Mouse (Mus musculus): Measurements from ENCODE around the gene Man1c1.

Gene Man1c1

DNA sequence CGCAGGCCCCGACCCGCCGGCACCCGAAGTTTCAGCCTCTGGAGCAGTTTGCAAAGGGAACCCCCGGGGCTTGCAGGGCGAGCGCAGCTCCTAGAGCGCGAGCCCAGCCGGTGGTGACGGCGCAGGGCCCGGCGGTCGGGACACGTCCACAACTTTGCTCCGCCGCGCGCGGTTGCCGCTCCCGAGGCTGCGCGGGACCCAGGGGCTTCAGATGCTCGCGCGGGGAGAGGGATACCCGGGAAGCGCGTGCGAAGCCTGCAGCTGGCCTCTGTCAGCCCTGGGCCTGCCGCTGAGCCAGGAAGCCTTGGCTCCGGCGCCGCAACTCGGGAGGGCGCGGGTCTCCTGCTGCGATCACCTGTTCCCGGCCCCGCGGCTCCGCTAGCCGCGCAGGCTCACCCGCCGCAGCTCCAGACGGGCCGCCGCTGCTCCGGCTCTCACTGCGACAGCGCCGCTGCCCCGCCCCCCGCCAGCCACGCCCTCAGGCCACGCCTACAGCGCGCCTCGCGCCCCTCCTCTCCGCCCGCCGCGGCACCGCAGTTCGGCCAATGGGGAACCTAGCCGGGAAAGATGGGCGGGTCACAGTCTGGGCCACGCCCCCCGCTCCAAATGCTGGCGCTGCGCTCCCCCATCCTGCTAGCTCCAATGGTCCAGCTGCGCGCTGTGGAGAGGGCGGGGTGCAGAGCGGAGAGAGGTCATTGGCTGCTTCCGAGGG, at the start of gene Man1c1:
TSS of gene Man1c1 (minus strand) at position 456 of the 712 bp plus-strand sequence.
- peak; percentile 98 for DNase-seq

DNA sequence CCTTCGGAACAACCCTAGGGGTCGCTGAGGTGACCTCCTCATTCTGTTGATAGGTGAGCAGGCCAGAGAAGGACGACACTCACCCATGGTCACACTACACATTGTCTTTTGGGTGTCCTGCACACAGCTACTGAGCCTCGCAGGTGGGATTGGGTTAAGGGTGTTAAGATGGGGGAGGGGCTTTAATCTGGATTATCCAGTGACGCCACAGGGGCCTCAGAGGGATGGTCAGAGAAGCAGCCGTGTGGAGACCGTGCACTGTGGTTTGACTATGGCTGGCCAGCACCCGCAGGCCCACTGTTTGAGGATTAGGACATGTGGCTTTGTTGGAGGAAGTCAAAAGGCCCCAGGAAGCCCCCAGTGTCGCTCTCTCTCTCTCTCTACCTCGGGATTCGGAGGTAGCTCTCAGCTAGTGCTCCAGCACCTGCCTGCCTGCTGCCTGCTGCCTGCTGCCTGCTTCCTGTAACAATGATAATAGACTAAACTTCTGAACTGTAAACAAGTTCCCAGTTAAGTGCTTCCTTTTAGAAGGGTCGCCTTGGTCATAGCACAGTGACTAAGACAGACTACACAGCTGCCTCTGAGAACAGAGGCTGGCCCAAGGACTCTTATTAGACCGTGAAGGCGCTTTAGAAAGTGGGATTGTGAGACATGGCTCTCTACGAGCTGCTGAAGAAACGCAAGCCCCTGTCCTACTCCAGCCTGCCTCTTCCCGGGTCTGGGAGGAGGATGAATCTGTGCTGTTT, 49.6 kb upstream of the Man1c1 start:
- DNase-seq = no peak

DNA sequence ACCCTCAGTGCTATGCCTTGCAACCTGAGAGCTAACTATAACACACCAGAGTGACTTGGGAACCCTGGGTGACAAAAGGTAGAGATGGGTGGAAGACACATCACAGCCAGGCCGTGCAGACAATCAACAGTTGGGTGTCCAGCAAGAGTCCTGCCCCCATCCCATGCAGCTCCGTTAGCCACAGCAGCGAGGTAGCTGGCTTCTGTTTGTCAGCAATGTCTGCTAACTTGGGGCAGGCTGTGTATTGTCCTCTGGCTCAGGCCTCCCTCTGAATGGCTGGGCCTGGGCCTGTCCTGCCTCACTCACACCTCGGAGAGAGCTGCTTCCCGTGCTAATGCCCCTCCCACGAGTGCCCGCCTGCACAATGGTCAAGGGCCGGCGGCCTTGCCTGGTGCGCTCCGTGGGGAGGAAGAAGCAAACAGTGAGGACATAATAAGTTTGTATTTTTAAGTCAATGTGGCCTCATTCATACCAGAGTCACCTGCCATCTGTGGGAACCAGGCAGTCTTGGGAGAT, 48.9 kb upstream of the Man1c1 start:
- DNase-seq = no peak

DNA sequence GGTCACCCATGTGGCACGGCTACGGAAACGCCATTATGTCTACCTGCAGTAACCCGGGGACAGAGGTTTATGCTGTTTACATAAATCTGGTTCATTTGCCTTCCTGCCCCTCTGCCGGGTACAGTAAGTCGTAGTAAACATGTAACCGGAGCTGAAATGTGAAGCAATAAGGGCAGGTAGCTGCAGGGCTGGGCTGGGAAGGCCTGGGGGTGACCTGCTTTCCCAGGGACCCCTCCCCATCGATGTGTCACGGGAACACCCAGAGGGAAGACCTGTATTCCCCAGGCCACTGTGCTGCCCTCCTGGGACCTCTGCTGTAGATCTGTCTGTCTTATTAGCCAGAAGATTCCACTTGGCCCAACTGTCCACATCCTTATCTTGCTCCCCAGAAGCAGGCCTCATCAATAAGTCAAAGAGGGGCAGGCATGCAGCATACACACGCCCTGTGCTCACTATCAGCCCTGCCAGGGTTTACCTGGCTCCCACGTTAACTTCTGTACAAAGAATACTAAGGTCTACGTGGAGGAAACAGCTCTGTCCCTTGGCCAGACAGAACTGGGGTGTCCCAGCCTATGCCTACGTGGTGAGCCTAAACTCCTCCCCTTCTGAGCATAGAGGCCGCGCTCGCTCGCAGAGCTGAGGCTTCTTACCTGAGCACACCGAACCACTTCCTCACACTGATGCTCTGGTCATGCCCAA, 47.7 kb upstream of the Man1c1 start:
- DNase-seq = no peak

- DNase-seq = no peak
Measured at GRCm38 (mm10) chr4:134750825-134751224, 46.7 kb upstream of the Man1c1 start.

DNA sequence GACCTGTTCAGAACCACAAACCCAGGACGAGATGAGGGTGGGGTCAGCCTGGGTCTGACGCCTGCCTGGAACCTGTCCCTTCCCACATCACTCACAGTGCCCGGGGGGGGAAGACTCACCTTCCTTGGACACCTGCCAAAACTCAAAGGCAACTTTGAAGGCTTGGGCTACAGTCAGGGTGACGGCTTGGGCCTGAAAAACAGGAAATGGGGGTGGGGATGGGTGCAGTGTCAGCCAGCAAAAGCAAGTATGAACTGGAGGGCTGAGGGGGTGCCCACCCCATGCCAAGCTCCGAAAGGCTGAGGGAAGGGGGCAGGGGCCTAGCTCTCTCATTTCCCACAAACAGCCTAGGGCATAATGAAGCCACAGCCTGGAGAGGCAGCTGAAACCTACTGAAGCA, 46.2 kb upstream of the Man1c1 start:
- DNase-seq = no peak

DNA sequence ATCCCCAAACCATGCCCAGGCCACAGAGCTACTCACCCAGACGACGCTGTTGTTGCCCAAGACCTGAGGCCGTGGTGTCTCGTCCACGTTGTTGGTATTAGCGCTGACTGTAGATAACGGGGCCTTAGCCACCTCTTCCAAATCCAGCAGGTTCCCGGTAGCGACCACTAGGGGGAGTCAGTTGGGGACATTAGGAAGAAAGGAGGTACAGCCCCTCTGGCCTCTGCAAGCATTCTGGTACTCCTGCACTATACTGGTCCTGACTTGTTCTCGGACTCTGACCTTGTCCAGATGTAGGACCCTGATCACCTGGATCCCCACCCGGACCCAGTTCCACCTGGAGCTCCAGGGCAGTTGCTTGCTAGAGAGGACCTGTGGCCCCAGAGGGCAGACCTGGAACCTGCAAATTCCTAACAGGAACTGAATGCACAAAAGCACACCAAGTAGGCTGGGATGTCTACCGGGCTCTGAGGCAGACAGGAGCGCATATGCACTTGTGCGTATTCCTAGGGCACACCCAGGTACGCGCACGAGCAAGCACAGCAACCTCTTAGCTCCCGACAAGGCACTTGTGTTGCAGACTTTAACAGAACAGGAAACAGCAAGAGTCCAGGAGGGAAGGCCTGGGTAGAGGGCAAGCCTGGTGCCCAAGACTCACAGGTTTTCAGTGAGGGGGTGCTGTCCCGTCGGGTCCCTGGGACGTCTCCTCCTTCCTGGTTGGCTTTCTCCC, 45.4 kb upstream of the Man1c1 start:
- DNase-seq = no peak

DNA sequence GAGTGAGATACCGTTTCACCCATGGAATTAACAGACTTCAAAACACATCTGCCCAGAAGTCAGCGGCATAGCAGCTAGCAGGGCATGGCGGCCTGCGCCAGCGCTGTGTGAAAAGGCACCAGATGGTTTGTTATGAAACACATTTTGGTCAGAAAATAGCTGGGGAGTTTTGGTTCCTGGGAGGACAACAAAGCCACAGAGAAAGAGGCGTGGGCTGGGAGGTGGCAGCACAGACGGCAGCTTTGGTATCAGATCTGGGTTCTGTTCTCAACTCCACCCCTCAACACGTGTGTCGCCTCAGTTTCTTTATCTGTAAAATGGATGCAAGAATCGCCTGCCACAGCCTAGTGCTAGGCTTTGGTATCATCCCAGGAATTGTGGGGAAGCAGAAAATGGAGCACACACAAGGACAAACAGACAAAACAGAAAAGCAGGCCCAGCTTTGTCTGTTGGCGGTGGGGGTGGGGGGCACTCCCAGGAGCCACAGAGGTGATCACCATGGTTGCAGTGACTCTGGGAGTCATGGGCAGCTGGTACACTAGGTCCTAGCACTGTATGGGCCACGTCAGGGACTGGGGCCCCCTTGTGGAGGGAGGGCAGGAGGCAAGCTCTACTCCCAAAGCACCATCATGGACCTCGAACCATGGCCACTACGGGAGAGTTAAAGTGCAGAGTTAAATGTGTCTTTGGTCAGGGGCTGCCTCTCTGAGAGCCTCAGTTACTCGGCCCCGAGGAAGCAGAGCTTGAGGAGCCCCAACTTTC, 42.0 kb upstream of the Man1c1 start:
- DNase-seq = peak; percentile 64

- no peak for DNase-seq
Measured at GRCm38 (mm10) chr4:134743881-134744633, 40.0 kb upstream of the Man1c1 start.

- DNase-seq = no peak
Measured at GRCm38 (mm10) chr4:134741949-134742348, 37.9 kb upstream of the Man1c1 start.

DNA sequence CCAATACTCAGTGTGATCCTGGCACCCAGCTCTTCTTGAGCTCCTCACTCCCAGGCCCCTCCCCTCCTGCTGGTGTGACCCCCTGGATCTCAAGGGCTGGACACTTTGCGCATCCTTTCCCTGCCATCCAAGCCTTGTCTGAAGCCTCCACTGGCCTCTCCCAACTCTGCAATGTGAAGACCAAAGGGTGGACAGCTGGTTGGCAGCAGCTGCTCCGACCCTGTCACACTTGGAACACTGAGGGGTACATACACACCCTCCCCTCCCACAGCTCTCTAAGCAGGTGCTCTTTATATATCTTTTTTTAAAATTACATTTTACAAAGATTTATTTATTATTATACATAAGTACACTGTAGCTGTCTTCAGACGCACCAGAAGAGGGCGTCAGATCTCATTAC, 36.1 kb upstream of the Man1c1 start:
- no peak for DNase-seq

- DNase-seq = no peak
Measured at GRCm38 (mm10) chr4:134739530-134739929, 35.4 kb upstream of the Man1c1 start.

- DNase-seq = no peak
Measured at GRCm38 (mm10) chr4:134737365-134737910, 33.3 kb upstream of the Man1c1 start.

GRCm38 (mm10) chr4:134736147-134736546, 32.1 kb upstream of the Man1c1 start:
- no peak for DNase-seq

DNA sequence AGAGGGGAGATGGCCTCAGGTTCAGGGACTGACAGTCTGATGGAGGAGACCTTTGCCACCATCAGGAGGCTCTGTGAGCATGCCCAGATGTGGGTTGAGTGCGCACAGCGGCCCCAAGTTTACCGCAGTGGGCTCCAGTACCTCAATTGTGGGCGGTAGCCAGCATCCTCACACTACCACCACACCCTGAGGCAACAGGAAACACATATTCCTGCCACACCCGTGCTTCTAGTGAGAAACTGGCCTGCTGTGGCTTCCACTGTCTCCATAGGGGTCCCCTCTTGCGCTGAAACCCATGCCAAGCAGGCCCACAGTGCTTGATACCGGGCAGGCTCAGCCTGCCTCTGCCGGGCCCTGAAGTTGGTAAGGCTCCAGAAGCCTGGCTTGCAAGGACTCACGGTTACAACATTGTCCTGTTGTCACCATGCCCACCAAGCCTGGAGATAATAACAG, 30.6 kb upstream of the Man1c1 start:
- no peak for DNase-seq

GRCm38 (mm10) chr4:134734038-134734628, 30.0 kb upstream of the Man1c1 start:
- no peak for DNase-seq

DNA sequence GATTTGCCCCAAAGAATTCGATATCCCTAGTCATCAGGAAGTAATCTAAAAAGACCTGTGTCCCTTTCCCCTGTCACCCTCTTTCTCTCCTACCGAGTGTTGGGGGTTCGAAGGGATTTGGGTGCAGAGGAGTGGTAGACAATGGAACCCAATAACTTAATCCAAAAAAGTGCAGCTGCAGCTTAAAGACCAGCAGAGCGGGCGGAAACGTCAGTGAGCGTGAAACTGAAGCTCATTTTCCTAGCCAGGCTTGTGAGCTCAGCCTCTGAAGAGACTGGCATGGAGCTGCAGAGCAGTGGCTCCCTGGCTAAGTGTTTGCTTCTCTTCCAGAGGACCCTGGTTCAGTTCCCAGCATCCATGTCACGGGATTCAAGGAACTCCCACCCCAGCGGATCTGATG, 29.3 kb upstream of the Man1c1 start:
- DNase-seq = no peak

DNA sequence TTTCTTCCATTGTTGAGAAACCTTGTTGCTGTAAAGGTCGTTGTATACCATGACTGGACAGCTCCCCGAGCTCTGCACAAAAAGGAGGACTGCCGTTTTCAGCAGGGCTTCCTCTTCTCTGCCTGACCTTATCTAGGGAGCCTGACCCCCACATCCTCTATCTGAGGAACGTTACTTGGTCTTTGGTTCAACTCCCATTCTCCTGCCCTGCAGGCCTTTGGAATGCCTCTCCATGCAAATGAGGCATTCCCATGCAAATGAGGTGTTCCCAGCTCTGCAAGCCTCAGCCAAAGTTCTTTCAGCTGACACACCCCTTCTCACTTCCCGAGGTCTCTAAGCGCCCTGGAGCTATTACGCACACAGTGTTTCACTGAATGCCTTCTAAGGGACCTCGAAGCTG, 26.0 kb upstream of the Man1c1 start:
- no peak for DNase-seq

GRCm38 (mm10) chr4:134725735-134726345, 21.8 kb upstream of the Man1c1 start:
- no peak for DNase-seq

DNA sequence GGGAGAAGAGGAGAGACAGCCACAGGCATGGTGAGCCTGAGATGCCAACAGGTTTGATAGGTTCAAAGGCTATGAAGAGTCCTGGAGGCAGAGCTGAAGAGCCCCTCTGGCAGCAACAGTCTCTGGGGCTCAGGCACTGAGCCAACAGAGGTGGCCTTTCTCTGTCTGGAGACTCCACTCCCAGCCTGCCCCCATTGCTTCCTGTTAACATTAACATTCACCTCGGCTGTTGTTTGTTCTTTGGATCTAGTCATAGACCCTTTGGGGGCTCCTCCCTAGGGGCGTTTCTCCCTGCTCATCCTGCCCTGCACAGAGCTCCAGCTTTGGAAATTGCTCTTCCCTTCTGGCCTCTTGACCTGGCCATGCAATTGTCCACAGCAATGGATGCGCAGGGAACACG, 20.9 kb upstream of the Man1c1 start:
- no peak for DNase-seq
